Mouse (Mus musculus): ENCODE measurements around the gene Lnpk.

Lnpk gene

GRCm38 (mm10) chr2:74578843-74579489, at the start of gene Lnpk:
Gene Lnpk (minus strand): TSS chr2:74579435.
- DNase-seq (ENCODE audit: low read depth) = peak; percentile 90

- DNase-seq (ENCODE audit: low read depth) = no peak
These were observed 41.1 kb upstream of the Lnpk start for GRCm38 (mm10) chr2:74620368-74620767.

GRCm38 (mm10) chr2:74619676-74620246, 40.5 kb upstream of the Lnpk start:
- DNase-seq (ENCODE audit: low read depth) = no peak

- DNase-seq (ENCODE audit: low read depth) = no peak
These were observed 38.5 kb upstream of the Lnpk start for GRCm38 (mm10) chr2:74617706-74618105.

GRCm38 (mm10) chr2:74611406-74611805, 32.2 kb upstream of the Lnpk start:
- no peak for DNase-seq (ENCODE audit: low read depth)

GRCm38 (mm10) chr2:74609350-74609749, 30.1 kb upstream of the Lnpk start:
- no peak for DNase-seq (ENCODE audit: low read depth)

- no peak for DNase-seq (ENCODE audit: low read depth)
These were observed 27.0 kb upstream of the Lnpk start for GRCm38 (mm10) chr2:74606087-74606760.

GRCm38 (mm10) chr2:74604011-74604410, 24.8 kb upstream of the Lnpk start:
- DNase-seq (ENCODE audit: low read depth) = no peak

GRCm38 (mm10) chr2:74602483-74602882, 23.2 kb upstream of the Lnpk start:
- no peak for DNase-seq (ENCODE audit: low read depth)

GRCm38 (mm10) chr2:74597169-74597568, 17.9 kb upstream of the Lnpk start:
- DNase-seq (ENCODE audit: low read depth) = no peak

GRCm38 (mm10) chr2:74596094-74596493, 16.9 kb upstream of the Lnpk start:
- no peak for DNase-seq (ENCODE audit: low read depth)

GRCm38 (mm10) chr2:74578146-74578842, 941 bp downstream of the Lnpk start:
- no peak for DNase-seq (ENCODE audit: low read depth)

GRCm38 (mm10) chr2:74570390-74570789, 8.8 kb downstream of the Lnpk start:
- no peak for DNase-seq (ENCODE audit: low read depth)

GRCm38 (mm10) chr2:74559822-74560221, 19.4 kb downstream of the Lnpk start:
- no peak for DNase-seq (ENCODE audit: low read depth)

- no peak for DNase-seq (ENCODE audit: low read depth)
These were observed 20.1 kb downstream of the Lnpk start for GRCm38 (mm10) chr2:74559092-74559491.

GRCm38 (mm10) chr2:74557451-74557850, 21.8 kb downstream of the Lnpk start:
- DNase-seq (ENCODE audit: low read depth) = no peak

- no peak for DNase-seq (ENCODE audit: low read depth)
These were observed 27.3 kb downstream of the Lnpk start for GRCm38 (mm10) chr2:74551929-74552328.

GRCm38 (mm10) chr2:74548306-74548705, 30.9 kb downstream of the Lnpk start:
- DNase-seq (ENCODE audit: low read depth) = no peak

- DNase-seq (ENCODE audit: low read depth) = no peak
These were observed 70.9 kb downstream of the Lnpk start for GRCm38 (mm10) chr2:74508302-74508701.

- DNase-seq (ENCODE audit: low read depth) = no peak
These were observed 72.8 kb downstream of the Lnpk start for GRCm38 (mm10) chr2:74506439-74506838.

- DNase-seq (ENCODE audit: low read depth) = no peak
These were observed 78.9 kb downstream of the Lnpk start for GRCm38 (mm10) chr2:74500307-74500706.

GRCm38 (mm10) chr2:74497851-74498250, 81.4 kb downstream of the Lnpk start:
- DNase-seq (ENCODE audit: low read depth) = no peak

- DNase-seq (ENCODE audit: low read depth) = no peak
These were observed 87.8 kb downstream of the Lnpk start for GRCm38 (mm10) chr2:74491426-74491825.
